ENCODE assay signal across 8 mouse cellular contexts in the genomic region with DNA sequence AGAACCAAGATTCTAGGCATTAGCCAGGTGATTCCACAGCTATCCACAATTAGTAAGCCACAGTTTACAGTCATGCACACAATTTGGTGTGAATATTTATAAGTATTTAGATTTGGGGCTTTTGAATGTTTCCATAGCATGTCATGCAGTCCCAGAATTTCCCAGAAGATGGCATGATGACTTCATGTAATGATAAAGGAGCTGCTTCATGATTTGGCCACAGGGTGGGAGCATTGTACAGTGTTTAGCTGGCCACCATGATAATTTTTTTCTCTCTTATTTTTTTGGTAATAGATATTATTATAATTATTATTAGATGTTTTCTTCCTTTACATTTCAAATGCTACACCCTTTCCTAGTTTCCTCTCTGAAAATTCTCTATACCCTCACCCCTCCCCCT.
DNase-seq lines count a peak whose midpoint lies in the region; ATAC-seq and TF ChIP-seq lines count a peak whose summit lies in the region.
"Had no signal": no experiment of that assay in that cellular context is flagged by ENCODE, and none has a peak within 500 bp of the region (broad histone marks: within the 10 kb centered on the region; RNA-seq: fewer than 3 reads in every experiment).

No protein-coding gene starts in this region.

- no peaks in the 10 kb centered on the region for H3K4me1 ChIP-seq in ES-Bruce4 (ENCODE audit: control insufficient read depth, insufficient read depth, low read length)
- no peaks in the 10 kb centered on the region for H3K4me1 ChIP-seq in limb, embryonic 14.5 days (ENCODE audit: control insufficient read depth, insufficient read depth, low read length)
- H3K4me1 ChIP-seq: heart, embryonic 13.5 days had no signal

- no peak overlapping the region for H3K4me3 ChIP-seq in ES-Bruce4 (ENCODE audit: low read depth, low read length)
- H3K4me3 ChIP-seq in limb, embryonic 14.5 days (replicated peaks; ENCODE audit: low read length) = no peak overlapping the region
- H3K4me3 ChIP-seq: heart, embryonic 13.5 days had no signal

- DNase-seq in A20 (ENCODE audit: low read depth, low spot score) = peak; percentile 48
- peak; percentile 76 for DNase-seq in cerebellum, adult 9-10 months
- peak; percentile 8 to 56 for DNase-seq in frontal cortex, postnatal 10 days (ENCODE audit: low spot score in 2 of 2)
- peak; percentile 76 for DNase-seq in kidney, postnatal 10 days
- peak; percentile 79 for DNase-seq in limb, embryonic 14.5 days (ENCODE audit: low spot score)
- peak; percentile 52 for DNase-seq in retina, postnatal 7 days (ENCODE audit: low read depth, low spot score)

- no peaks in the 10 kb centered on the region; the same call in 1 of the 2 replicates for H3K27me3 ChIP-seq in ES-Bruce4 (ENCODE audit: control insufficient read depth, insufficient read depth, low read length, poor library complexity, severe bottlenecking)
- H3K27me3 ChIP-seq in limb, embryonic 14.5 days (ENCODE audit: control insufficient read depth, insufficient read depth, low read length) = no peaks in the 10 kb centered on the region

- no peak overlapping the region for H3K9ac ChIP-seq in ES-Bruce4 (ENCODE audit: low read depth, poor library complexity, severe bottlenecking)
- no peak overlapping the region for H3K9ac ChIP-seq in limb, embryonic 14.5 days (ENCODE audit: low read depth, low read length, severe bottlenecking)
- H3K9ac ChIP-seq: heart, embryonic 13.5 days had no signal

- no peak; the same call in 1 of the 2 replicates for ATAC-seq in limb, embryonic 14.5 days (ENCODE audit: low FRiP score, low read depth)

- TF ChIP-seq EP300 in ES-Bruce4 (IDR thresholded peaks at IDR 0.05; ENCODE audit: insufficient read depth, low read depth, low read length) = no peak

- TF ChIP-seq CTCF in ES-Bruce4 (IDR thresholded peaks at IDR 0.05; ENCODE audit: low read depth, low read length) = peak; percentile 17

- TF ChIP-seq POLR2A in ES-Bruce4 (IDR thresholded peaks at IDR 0.05; ENCODE audit: insufficient read depth, low read length) = no peak
- TF ChIP-seq POLR2A in limb, embryonic 14.5 days (IDR thresholded peaks at IDR 0.05; ENCODE audit: borderline replicate concordance, extremely low read depth, insufficient read depth, insufficient read length) = no peak

- no peaks in the 10 kb centered on the region for H3K36me3 ChIP-seq in ES-Bruce4 (ENCODE audit: control insufficient read depth, insufficient read depth, low read length, poor library complexity, severe bottlenecking)
- H3K36me3 ChIP-seq in limb, embryonic 14.5 days (ENCODE audit: control insufficient read depth, insufficient read depth, low read length) = no peaks in the 10 kb centered on the region
- H3K36me3 ChIP-seq: heart, embryonic 13.5 days had no signal

- H3K4me2 ChIP-seq in limb, embryonic 14.5 days (replicated peaks; ENCODE audit: low read depth, low read length, severe bottlenecking) = no peak overlapping the region
- H3K4me2 ChIP-seq: heart, embryonic 13.5 days had no signal

- H3K27ac ChIP-seq in ES-Bruce4 (ENCODE audit: insufficient read depth, low read length) = no peak overlapping the region
- no peak overlapping the region for H3K27ac ChIP-seq in limb, embryonic 14.5 days (replicated peaks; ENCODE audit: low read depth, low read length)
- H3K27ac ChIP-seq: heart, embryonic 13.5 days had no signal

- H3K9me3 ChIP-seq in ES-Bruce4 (replicated peaks; ENCODE audit: control insufficient read depth, insufficient read depth, low read length, poor library complexity, severe bottlenecking) = no peaks in the 10 kb centered on the region
- no peaks in the 10 kb centered on the region for H3K9me3 ChIP-seq in limb, embryonic 14.5 days (ENCODE audit: control insufficient read depth, low read length)
- H3K9me3 ChIP-seq: heart, embryonic 13.5 days had no signal
